Mouse (Mus musculus): ENCODE data around the gene Tnrc6b.

GRCm38 (mm10) chr15:80975666-80976065 lies 264.6 kb downstream of the Tnrc6b start:
- no peak for TF ChIP-seq FOSL1 (IDR thresholded peaks at IDR 0.05; ENCODE audit: insufficient read depth, low read length, poor library complexity, severe bottlenecking)
- no peak for TF ChIP-seq MYOD1 (IDR thresholded peaks at IDR 0.05; ENCODE audit: control insufficient read depth, insufficient read length, low read depth)
